Mouse (Mus musculus): ENCODE results near the gene Uba7. TPM values are rescaled to one million over a fixed set of nuclear protein-coding genes. Genes with fewer than 3 reads are reported as not detected.
"Not testable (repeated sequence)": the region's sequence is repeated elsewhere in the genome, so short reads cannot be mapped to it uniquely, and the experiment has no call there.

Uba7 gene
- polyA plus RNA-seq, 1 experiment from 2014 or later, result 24.9 TPM

- WGBS, result under 1% methylated on average over 50 of the region's 50 CpGs
- H3K4me1 ChIP-seq, result peaks cover 25% of the 10 kb centered on the region
- H3K9ac ChIP-seq, result peak overlapping the region; percentile 92
- H3K27me3 ChIP-seq, result no peaks in the 10 kb centered on the region
- H3K4me3 ChIP-seq, result peak overlapping the region; percentile 73
- H3K9me3 ChIP-seq, result no peaks in the 10 kb centered on the region
- peak; percentile 35; the same call in 1 of the 2 replicates for ATAC-seq (ENCODE audit: insufficient number of reproducible peaks, low FRiP score, low TSS enrichment, low read depth)
- H3K4me2 ChIP-seq, result peak overlapping the region; percentile 69
- H3K36me3 ChIP-seq, result 0 out of 2 replicates have a peak, but pooled peaks cover under 1% of the 10 kb centered on the region
- peak overlapping the region; percentile 95 for H3K27ac ChIP-seq
These were observed 27.6 kb downstream of the Uba7 start for GRCm38 (mm10) chr9:108002778-108003530.

- peak overlapping the region; percentile 69 for H3K4me2 ChIP-seq
- peak overlapping the region; percentile 73 for H3K4me3 ChIP-seq
- peak overlapping the region; percentile 92 for H3K9ac ChIP-seq
- H3K9me3 ChIP-seq, result no peaks in the 10 kb centered on the region
- WGBS, result 4% methylated on average over 8 of the region's 8 CpGs
- 0 out of 2 replicates have a peak, but pooled peaks cover 5% of the 10 kb centered on the region for H3K36me3 ChIP-seq
- no peak for ATAC-seq (ENCODE audit: insufficient number of reproducible peaks, low FRiP score, low TSS enrichment, low read depth)
- H3K4me1 ChIP-seq, result peaks cover 28% of the 10 kb centered on the region
- no peaks in the 10 kb centered on the region for H3K27me3 ChIP-seq
- peak overlapping the region; percentile 95 for H3K27ac ChIP-seq
These were observed 28.2 kb downstream of the Uba7 start for GRCm38 (mm10) chr9:108003531-108003890.

- Histone ChIP-seq H3K36me3 (peaks cover 8% of the 10 kb centered on the region; the same call in 1 of the 2 replicates), H3K4me3 (no peak overlapping the region), H3K9me3 (no peaks in the 10 kb centered on the region), H3K9ac (no peak overlapping the region), H3K27me3 (no peaks in the 10 kb centered on the region), H3K4me1 (peaks cover 21% of the 10 kb centered on the region), H3K4me2 (no peak overlapping the region), H3K27ac (no peak overlapping the region)
- 89% methylated on average over 5 of the region's 5 CpGs for WGBS
- ATAC-seq (ENCODE audit: insufficient number of reproducible peaks, low FRiP score, low TSS enrichment, low read depth), result no peak
These were observed 32.7 kb downstream of the Uba7 start for GRCm38 (mm10) chr9:108008041-108008440.

GRCm38 (mm10) chr9:108010385-108010784 is 35.1 kb downstream of the Uba7 start:
- Histone ChIP-seq H3K36me3 (peaks cover 12% of the 10 kb centered on the region), H3K9ac (no peak overlapping the region), H3K4me1 (0 out of 2 replicates have a peak, but pooled peaks cover 4% of the 10 kb centered on the region), H3K27me3 (no peaks in the 10 kb centered on the region), H3K9me3 (no peaks in the 10 kb centered on the region), H3K4me2 (no peak overlapping the region), H3K4me3 (no peak overlapping the region), H3K27ac (no peak overlapping the region)
- ATAC-seq (ENCODE audit: insufficient number of reproducible peaks, low FRiP score, low TSS enrichment, low read depth), result no peak

GRCm38 (mm10) chr9:108013577-108013976 is 38.3 kb downstream of the Uba7 start:
- H3K4me2 ChIP-seq; H3K27me3 ChIP-seq; H3K4me3 ChIP-seq; H3K27ac ChIP-seq; H3K4me1 ChIP-seq; ATAC-seq (ENCODE audit: insufficient number of reproducible peaks, low FRiP score, low TSS enrichment, low read depth); H3K9ac ChIP-seq; H3K9me3 ChIP-seq: not testable (repeated sequence)
- 95% methylated on average over 2 of the region's 2 CpGs for WGBS
- H3K36me3 ChIP-seq, result peaks cover 11% of the 10 kb centered on the region

GRCm38 (mm10) chr9:108017127-108017526 is 41.8 kb downstream of the Uba7 start:
- H3K27me3 ChIP-seq, result no peaks in the 10 kb centered on the region
- peaks cover 11% of the 10 kb centered on the region for H3K36me3 ChIP-seq
- no peak overlapping the region for H3K9ac ChIP-seq
- H3K4me1 ChIP-seq, result no peaks in the 10 kb centered on the region
- H3K9me3 ChIP-seq, result no peaks in the 10 kb centered on the region
- no peak overlapping the region for H3K27ac ChIP-seq
- WGBS, result 77% methylated on average over 3 of the region's 3 CpGs
- no peak for ATAC-seq (ENCODE audit: insufficient number of reproducible peaks, low FRiP score, low TSS enrichment, low read depth)
- no peak overlapping the region for H3K4me3 ChIP-seq
- H3K4me2 ChIP-seq, result no peak overlapping the region

GRCm38 (mm10) chr9:108020741-108021140 is 45.4 kb downstream of the Uba7 start:
- no peak for ATAC-seq (ENCODE audit: insufficient number of reproducible peaks, low FRiP score, low TSS enrichment, low read depth)
- Histone ChIP-seq H3K9me3 (no peaks in the 10 kb centered on the region), H3K4me2 (no peak overlapping the region), H3K36me3 (peaks cover 17% of the 10 kb centered on the region), H3K27ac (no peak overlapping the region), H3K9ac (no peak overlapping the region), H3K4me1 (no peaks in the 10 kb centered on the region), H3K27me3 (no peaks in the 10 kb centered on the region), H3K4me3 (no peak overlapping the region)
- 88% methylated on average over 1 of the region's 1 CpGs for WGBS

GRCm38 (mm10) chr9:108023216-108023615 is 47.9 kb downstream of the Uba7 start:
- WGBS, result 86% methylated on average over 3 of the region's 3 CpGs
- Histone ChIP-seq H3K36me3 (peaks cover 36% of the 10 kb centered on the region), H3K4me2 (no peak overlapping the region), H3K27me3 (no peaks in the 10 kb centered on the region), H3K27ac (no peak overlapping the region), H3K4me1 (no peaks in the 10 kb centered on the region), H3K4me3 (no peak overlapping the region), H3K9me3 (no peaks in the 10 kb centered on the region), H3K9ac (no peak overlapping the region)
- ATAC-seq (ENCODE audit: insufficient number of reproducible peaks, low FRiP score, low TSS enrichment, low read depth), result no peak

GRCm38 (mm10) chr9:108026584-108026983 is 51.3 kb downstream of the Uba7 start:
- Histone ChIP-seq H3K27ac (no peak overlapping the region), H3K4me3 (no peak overlapping the region), H3K4me1 (no peaks in the 10 kb centered on the region), H3K27me3 (no peaks in the 10 kb centered on the region), H3K36me3 (peaks cover 50% of the 10 kb centered on the region), H3K9ac (no peak overlapping the region), H3K4me2 (no peak overlapping the region), H3K9me3 (no peaks in the 10 kb centered on the region)
- no peak for ATAC-seq (ENCODE audit: insufficient number of reproducible peaks, low FRiP score, low TSS enrichment, low read depth)
- WGBS, result 83% methylated on average over 3 of the region's 3 CpGs

- no peak overlapping the region for H3K9ac ChIP-seq
- WGBS, result 97% methylated on average over 3 of the region's 3 CpGs
- ATAC-seq (ENCODE audit: insufficient number of reproducible peaks, low FRiP score, low TSS enrichment, low read depth), result no peak
- no peaks in the 10 kb centered on the region for H3K9me3 ChIP-seq
- H3K27me3 ChIP-seq, result no peaks in the 10 kb centered on the region
- no peak overlapping the region for H3K4me2 ChIP-seq
- H3K36me3 ChIP-seq, result peaks cover 61% of the 10 kb centered on the region
- no peaks in the 10 kb centered on the region for H3K4me1 ChIP-seq
- no peak overlapping the region for H3K27ac ChIP-seq
- no peak overlapping the region for H3K4me3 ChIP-seq
These were observed 52.6 kb downstream of the Uba7 start for GRCm38 (mm10) chr9:108027867-108028266.

- no peak overlapping the region for H3K4me2 ChIP-seq
- H3K27me3 ChIP-seq, result no peaks in the 10 kb centered on the region
- no peak for ATAC-seq (ENCODE audit: insufficient number of reproducible peaks, low FRiP score, low TSS enrichment, low read depth)
- no peaks in the 10 kb centered on the region for H3K9me3 ChIP-seq
- no peak overlapping the region for H3K27ac ChIP-seq
- H3K4me1 ChIP-seq, result no peaks in the 10 kb centered on the region
- no peak overlapping the region for H3K4me3 ChIP-seq
- WGBS, result 92% methylated on average over 5 of the region's 5 CpGs
- peaks cover 56% of the 10 kb centered on the region for H3K36me3 ChIP-seq
- no peak overlapping the region for H3K9ac ChIP-seq
These were observed 56.8 kb downstream of the Uba7 start for GRCm38 (mm10) chr9:108032126-108032525.
